ENCODE assay signal across 8 mouse cellular contexts in the genomic region with DNA sequence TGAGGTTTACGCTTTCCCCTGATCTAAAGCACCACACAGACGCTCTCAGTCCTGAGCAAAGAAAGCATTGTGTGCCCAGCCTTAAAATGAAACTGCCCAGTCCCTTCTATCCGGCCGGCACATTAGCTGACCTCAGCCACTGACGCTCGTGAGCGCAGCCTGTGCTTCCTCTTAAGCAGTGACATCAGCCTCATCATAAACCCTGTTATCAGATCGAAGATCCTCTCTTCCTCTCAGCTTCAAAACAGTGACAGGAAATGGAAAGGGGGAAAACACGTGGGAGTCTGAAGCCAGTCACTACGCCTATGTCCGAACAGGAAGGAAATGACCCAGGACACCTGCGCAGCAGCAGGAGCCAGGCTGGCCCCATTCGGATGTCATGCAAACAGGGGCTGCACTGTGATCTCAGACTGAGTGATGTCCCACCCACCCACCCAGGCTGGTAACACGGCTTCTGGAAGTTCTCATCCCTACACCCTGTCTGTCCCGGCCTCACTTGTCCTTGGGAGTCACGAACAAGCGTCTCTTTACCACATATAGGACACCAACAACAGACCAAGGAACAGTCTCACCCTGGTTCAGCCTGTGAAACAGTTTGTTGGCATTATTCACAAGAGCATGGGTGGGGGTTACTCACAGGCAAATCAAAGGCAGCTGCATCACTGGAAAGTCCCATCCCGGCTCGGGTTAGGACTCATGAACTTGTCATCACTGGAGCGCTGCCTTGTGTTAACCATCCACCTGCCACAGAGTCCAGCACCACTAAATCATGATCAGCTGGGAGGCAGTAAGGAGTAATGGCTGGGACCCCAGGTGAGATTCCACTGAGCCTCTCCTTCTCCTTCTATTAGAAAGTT. TPM values are rescaled to one million over a fixed set of nuclear protein-coding genes. Genes with fewer than 3 reads are reported as not detected.
DNase-seq lines count a peak whose midpoint lies in the region; ATAC-seq and TF ChIP-seq lines count a peak whose summit lies in the region.

No protein-coding gene starts in this region.

- no peaks in the 10 kb centered on the region for H3K4me1 ChIP-seq in limb, embryonic 11.5 days (ENCODE audit: control insufficient read depth, insufficient read depth, low read length)
- H3K4me1 ChIP-seq in limb, embryonic 10.5 days = peaks cover 10% of the 10 kb centered on the region
- 0 out of 2 replicates have a peak, but pooled peaks cover 2% of the 10 kb centered on the region for H3K4me1 ChIP-seq in kidney, postnatal 0 days (replicated peaks; ENCODE audit: insufficient read depth, low read length)

- H3K4me3 ChIP-seq in limb, embryonic 11.5 days (ENCODE audit: low read depth, low read length) = no peak overlapping the region
- H3K4me3 ChIP-seq in limb, embryonic 10.5 days = no peak overlapping the region
- no peak overlapping the region for H3K4me3 ChIP-seq in kidney, postnatal 0 days (replicated peaks; ENCODE audit: low read depth, low read length)

- no peaks in the 10 kb centered on the region for H3K36me3 ChIP-seq in limb, embryonic 11.5 days (ENCODE audit: control insufficient read depth, insufficient read depth, low read length)
- no peaks in the 10 kb centered on the region for H3K36me3 ChIP-seq in limb, embryonic 10.5 days
- no peaks in the 10 kb centered on the region for H3K36me3 ChIP-seq in kidney, postnatal 0 days (ENCODE audit: insufficient read depth, low read length)

- 58% methylated on average over 20 of the region's 20 CpGs for WGBS in limb, embryonic 11.5 days
- 59% methylated on average over 20 of the region's 20 CpGs for WGBS in limb, embryonic 10.5 days
- 34% methylated on average over 20 of the region's 20 CpGs for WGBS in kidney, postnatal 0 days

- no peaks in the 10 kb centered on the region for H3K9me3 ChIP-seq in limb, embryonic 11.5 days (ENCODE audit: control insufficient read depth, low read length)
- no peaks in the 10 kb centered on the region for H3K9me3 ChIP-seq in limb, embryonic 10.5 days (replicated peaks)
- H3K9me3 ChIP-seq in kidney, postnatal 0 days (replicated peaks; ENCODE audit: low read length) = no peaks in the 10 kb centered on the region

- no peak for TF ChIP-seq CTCF in kidney, postnatal 0 days (IDR thresholded peaks at IDR 0.05; ENCODE audit: low read depth)

- 0 out of 2 replicates have a peak, but pooled peaks have one; percentile 35 for ATAC-seq in limb, embryonic 11.5 days (ENCODE audit: insufficient number of reproducible peaks, low FRiP score, low TSS enrichment, low read depth)
- ATAC-seq in kidney, postnatal 0 days (replicated peaks; ENCODE audit: low FRiP score, low read depth) = no peak; the same call in 1 of the 2 replicates
- ATAC-seq in megakaryocyte, adult 5-6 weeks (ENCODE audit: poor library complexity, severe bottlenecking) = peak; percentile 94
- ATAC-seq in erythroblast, adult 5-6 weeks (replicated peaks; ENCODE audit: low FRiP score, poor library complexity, severe bottlenecking) = no peak

- no peak overlapping the region for H3K27ac ChIP-seq in limb, embryonic 11.5 days (replicated peaks; ENCODE audit: low read depth, low read length)
- no peak overlapping the region for H3K27ac ChIP-seq in limb, embryonic 10.5 days
- H3K27ac ChIP-seq in kidney, postnatal 0 days = no peak overlapping the region

- no peak for DNase-seq in limb, embryonic 11.5 days (ENCODE audit: low spot score)
- DNase-seq in limb, embryonic 10.5 days (ENCODE audit: low spot score) = no peak
- peak; percentile 70 to 86 for DNase-seq in heart, adult 9 months (ENCODE audit: low spot score in 2 of 2)
- peak; percentile 70 for DNase-seq in kidney, postnatal 0 days (ENCODE audit: low spot score)
- no peak for DNase-seq in cerebellum, adult 11 months
- DNase-seq in left cerebral cortex, adult 9 months (ENCODE audit: low spot score in 2 of 2) = no peak

- H3K9ac ChIP-seq in limb, embryonic 11.5 days (ENCODE audit: low read length) = no peak overlapping the region
- H3K9ac ChIP-seq in kidney, postnatal 0 days (ENCODE audit: low read depth, low read length) = no peak overlapping the region

- no peak overlapping the region for H3K4me2 ChIP-seq in limb, embryonic 11.5 days (ENCODE audit: low read depth, severe bottlenecking)
- H3K4me2 ChIP-seq in kidney, postnatal 0 days (ENCODE audit: low read length) = peak overlapping the region; percentile 45

- no peaks in the 10 kb centered on the region for H3K27me3 ChIP-seq in limb, embryonic 11.5 days (ENCODE audit: control insufficient read depth, insufficient read depth, low read length)
- no peaks in the 10 kb centered on the region; the same call in 1 of the 2 replicates for H3K27me3 ChIP-seq in limb, embryonic 10.5 days (ENCODE audit: low read depth, poor library complexity, severe bottlenecking)
- no peaks in the 10 kb centered on the region for H3K27me3 ChIP-seq in kidney, postnatal 0 days (ENCODE audit: insufficient read depth, low read length)

RNA-seq across cellular contexts. Expression of gene Cldn5, which starts 43.3 kb away (rescaled TPM):
- 16.4 and 18.9 TPM in 2 replicates for polyA plus RNA-seq in limb, embryonic 11.5 days (2014; fragmentation: Nextera tagmentation; extraction: Ambion mirVana)
- polyA plus RNA-seq in limb, embryonic 10.5 days (2016; fragmentation: Nextera tagmentation; extraction: Ambion mirVana) = 18.7 and 21.4 TPM in 2 replicates
- polyA plus RNA-seq in kidney, postnatal 0 days (2015; fragmentation: Nextera tagmentation; extraction: Ambion mirVana) = 107 and 113 TPM in 2 replicates
- not detected in 2 replicates for total RNA-seq in megakaryocyte, adult 5-6 weeks (2015)
- total RNA-seq in megakaryocyte, adult 5-6 weeks (2017) = not detected in 2 replicates
- not detected in 2 replicates for total RNA-seq in erythroblast, adult 5-6 weeks (2015; ENCODE audit: low replicate concordance)
- not detected in 2 replicates for total RNA-seq in erythroblast, adult 5-6 weeks (2017; ENCODE audit: low replicate concordance)

Comparison
In these comparisons a context has a peak if more than half of its experiments do, and no peak if none do; other contexts are left out.
1. ATAC-seq: peak in limb, embryonic 11.5 days (single experiment) and megakaryocyte, adult 5-6 weeks (single experiment); none in kidney, postnatal 0 days (single experiment) and erythroblast, adult 5-6 weeks (single experiment).
2. DNase-seq: peak in heart, adult 9 months (2 of 2) and kidney, postnatal 0 days (single experiment); none in limb, embryonic 11.5 days (single experiment), limb, embryonic 10.5 days (single experiment), cerebellum, adult 11 months (single experiment) and left cerebral cortex, adult 9 months (0 of 2).